Mouse (Mus musculus): ENCODE measurements at regions not wholly inside any gene's neighbourhood (a gene's known extent, or its start where the extent isn't known, plus 50 kb on each side); places are given as distances from the start of the nearest gene placed in this dataset.
"Not testable (repeated sequence)": the region's sequence is repeated elsewhere in the genome, so short reads cannot be mapped to it uniquely, and the experiment has no call there.

- Histone ChIP-seq H3K27me3 (ENCODE audit: control insufficient read depth, insufficient read depth, low read length) (no peaks in the 10 kb centered on the region), H3K9ac (ENCODE audit: low read length) (no peak overlapping the region), H3K4me3 (ENCODE audit: low read length) (no peak overlapping the region), H3K27ac (ENCODE audit: low read length) (no peak overlapping the region), H3K4me1 (ENCODE audit: control insufficient read depth, insufficient read depth, low read length) (no peaks in the 10 kb centered on the region), H3K36me3 (ENCODE audit: control insufficient read depth, insufficient read depth) (no peaks in the 10 kb centered on the region), H3K9me3 (replicated peaks; ENCODE audit: control insufficient read depth, low read length) (no peaks in the 10 kb centered on the region), H3K4me2 (ENCODE audit: low read depth, low read length) (no peak overlapping the region)
- WGBS, result 52% methylated on average over 5 of the region's 5 CpGs
- no peak; the same call in 1 of the 2 replicates for ATAC-seq (replicated peaks; ENCODE audit: extremely low read depth, insufficient read depth, low FRiP score)
Observed at GRCm38 (mm10) chr14:104146841-104147240, 302.6 kb upstream of the Ednrb start.

GRCm38 (mm10) chr14:104145395-104145794 lies 301.2 kb upstream of the Ednrb start:
- Histone ChIP-seq H3K36me3 (ENCODE audit: control insufficient read depth, insufficient read depth) (no peaks in the 10 kb centered on the region), H3K9me3 (replicated peaks; ENCODE audit: control insufficient read depth, low read length) (no peaks in the 10 kb centered on the region), H3K4me2 (ENCODE audit: low read depth, low read length) (no peak overlapping the region), H3K27ac (ENCODE audit: low read length) (no peak overlapping the region), H3K4me3 (ENCODE audit: low read length) (no peak overlapping the region), H3K4me1 (ENCODE audit: control insufficient read depth, insufficient read depth, low read length) (no peaks in the 10 kb centered on the region), H3K27me3 (ENCODE audit: control insufficient read depth, insufficient read depth, low read length) (no peaks in the 10 kb centered on the region), H3K9ac (ENCODE audit: low read length) (no peak overlapping the region)
- WGBS, result 38% methylated on average over 5 of the region's 5 CpGs
- ATAC-seq (replicated peaks; ENCODE audit: extremely low read depth, insufficient read depth, low FRiP score), result no peak

- Histone ChIP-seq H3K4me2 (ENCODE audit: low read depth, low read length) (no peak overlapping the region), H3K36me3 (ENCODE audit: control insufficient read depth, insufficient read depth) (no peaks in the 10 kb centered on the region), H3K9me3 (replicated peaks; ENCODE audit: control insufficient read depth, low read length) (no peaks in the 10 kb centered on the region), H3K4me1 (ENCODE audit: control insufficient read depth, insufficient read depth, low read length) (no peaks in the 10 kb centered on the region), H3K4me3 (ENCODE audit: low read length) (no peak overlapping the region), H3K9ac (ENCODE audit: low read length) (no peak overlapping the region), H3K27ac (ENCODE audit: low read length) (no peak overlapping the region), H3K27me3 (ENCODE audit: control insufficient read depth, insufficient read depth, low read length) (no peaks in the 10 kb centered on the region)
- no peak for ATAC-seq (replicated peaks; ENCODE audit: extremely low read depth, insufficient read depth, low FRiP score)
- WGBS, result 75% methylated on average over 14 of the region's 14 CpGs
Observed at GRCm38 (mm10) chr14:104114986-104115951, 271.1 kb upstream of the Ednrb start.

GRCm38 (mm10) chr14:104114182-104114581 lies 270.0 kb upstream of the Ednrb start:
- H3K27ac ChIP-seq (ENCODE audit: low read length), result no peak overlapping the region
- H3K27me3 ChIP-seq (ENCODE audit: control insufficient read depth, insufficient read depth, low read length), result no peaks in the 10 kb centered on the region
- no peak overlapping the region for H3K4me3 ChIP-seq (ENCODE audit: low read length)
- H3K4me1 ChIP-seq (ENCODE audit: control insufficient read depth, insufficient read depth, low read length), result no peaks in the 10 kb centered on the region
- no peak overlapping the region for H3K9ac ChIP-seq (ENCODE audit: low read length)
- no peaks in the 10 kb centered on the region for H3K9me3 ChIP-seq (replicated peaks; ENCODE audit: control insufficient read depth, low read length)
- H3K36me3 ChIP-seq (ENCODE audit: control insufficient read depth, insufficient read depth), result no peaks in the 10 kb centered on the region
- 69% methylated on average over 3 of the region's 3 CpGs for WGBS
- H3K4me2 ChIP-seq (ENCODE audit: low read depth, low read length), result no peak overlapping the region
- no peak for ATAC-seq (replicated peaks; ENCODE audit: extremely low read depth, insufficient read depth, low FRiP score)

GRCm38 (mm10) chr14:104113448-104113847 lies 269.2 kb upstream of the Ednrb start:
- H3K27me3 ChIP-seq (ENCODE audit: control insufficient read depth, insufficient read depth, low read length), result no peaks in the 10 kb centered on the region
- no peak overlapping the region for H3K4me2 ChIP-seq (ENCODE audit: low read depth, low read length)
- ATAC-seq (replicated peaks; ENCODE audit: extremely low read depth, insufficient read depth, low FRiP score), result no peak
- no peaks in the 10 kb centered on the region for H3K36me3 ChIP-seq (ENCODE audit: control insufficient read depth, insufficient read depth)
- no peak overlapping the region for H3K27ac ChIP-seq (ENCODE audit: low read length)
- no peaks in the 10 kb centered on the region for H3K9me3 ChIP-seq (replicated peaks; ENCODE audit: control insufficient read depth, low read length)
- H3K4me3 ChIP-seq (ENCODE audit: low read length), result no peak overlapping the region
- H3K4me1 ChIP-seq (ENCODE audit: control insufficient read depth, insufficient read depth, low read length), result no peaks in the 10 kb centered on the region
- WGBS, result 76% methylated on average over 2 of the region's 2 CpGs
- no peak overlapping the region for H3K9ac ChIP-seq (ENCODE audit: low read length)

- Histone ChIP-seq H3K4me2 (ENCODE audit: low read depth, low read length) (no peak overlapping the region), H3K9me3 (replicated peaks; ENCODE audit: control insufficient read depth, low read length) (no peaks in the 10 kb centered on the region), H3K27ac (ENCODE audit: low read length) (no peak overlapping the region), H3K27me3 (ENCODE audit: control insufficient read depth, insufficient read depth, low read length) (no peaks in the 10 kb centered on the region), H3K36me3 (ENCODE audit: control insufficient read depth, insufficient read depth) (no peaks in the 10 kb centered on the region), H3K4me1 (ENCODE audit: control insufficient read depth, insufficient read depth, low read length) (no peaks in the 10 kb centered on the region), H3K4me3 (ENCODE audit: low read length) (no peak overlapping the region), H3K9ac (ENCODE audit: low read length) (no peak overlapping the region)
- 91% methylated on average over 2 of the region's 2 CpGs for WGBS
- ATAC-seq (replicated peaks; ENCODE audit: extremely low read depth, insufficient read depth, low FRiP score), result no peak
Observed at GRCm38 (mm10) chr14:104086381-104086780, 242.2 kb upstream of the Ednrb start.

- not testable (repeated sequence) for H3K4me1 ChIP-seq (ENCODE audit: control insufficient read depth, insufficient read depth, low read length); H3K4me3 ChIP-seq (ENCODE audit: low read length); H3K9me3 ChIP-seq (replicated peaks; ENCODE audit: control insufficient read depth, low read length); ATAC-seq (replicated peaks; ENCODE audit: extremely low read depth, insufficient read depth, low FRiP score); H3K27me3 ChIP-seq (ENCODE audit: control insufficient read depth, insufficient read depth, low read length); H3K36me3 ChIP-seq (ENCODE audit: control insufficient read depth, insufficient read depth); H3K4me2 ChIP-seq (ENCODE audit: low read depth, low read length); H3K9ac ChIP-seq (ENCODE audit: low read length); H3K27ac ChIP-seq (ENCODE audit: low read length)
- 50% methylated on average over 1 of the region's 4 CpGs for WGBS
Observed at GRCm38 (mm10) chr14:104064199-104064598, 220.0 kb upstream of the Ednrb start.

- H3K9me3 ChIP-seq (replicated peaks; ENCODE audit: control insufficient read depth, low read length), result no peaks in the 10 kb centered on the region
- WGBS, result 85% methylated on average over 1 of the region's 1 CpGs
- no peak overlapping the region for H3K9ac ChIP-seq (ENCODE audit: low read length)
- no peaks in the 10 kb centered on the region for H3K27me3 ChIP-seq (ENCODE audit: control insufficient read depth, insufficient read depth, low read length)
- no peak overlapping the region for H3K27ac ChIP-seq (ENCODE audit: low read length)
- H3K4me2 ChIP-seq (ENCODE audit: low read depth, low read length), result no peak overlapping the region
- H3K4me3 ChIP-seq (ENCODE audit: low read length), result no peak overlapping the region
- H3K4me1 ChIP-seq (ENCODE audit: control insufficient read depth, insufficient read depth, low read length), result no peaks in the 10 kb centered on the region
- H3K36me3 ChIP-seq (ENCODE audit: control insufficient read depth, insufficient read depth), result no peaks in the 10 kb centered on the region
- no peak for ATAC-seq (replicated peaks; ENCODE audit: extremely low read depth, insufficient read depth, low FRiP score)
Observed at GRCm38 (mm10) chr14:104053697-104054096, 209.5 kb upstream of the Ednrb start.

GRCm38 (mm10) chr14:104038628-104039325 lies 194.6 kb upstream of the Ednrb start:
- WGBS, result 8% methylated on average over 13 of the region's 13 CpGs
- H3K9ac ChIP-seq (ENCODE audit: low read length), result no peak overlapping the region

More at GRCm38 (mm10) chr14:104038628-104039325, 194.6 kb upstream of the Ednrb start:
- Histone ChIP-seq H3K36me3 (ENCODE audit: control insufficient read depth, insufficient read depth) (no peaks in the 10 kb centered on the region), H3K4me1 (ENCODE audit: control insufficient read depth, insufficient read depth, low read length) (no peaks in the 10 kb centered on the region), H3K4me2 (ENCODE audit: low read depth, low read length) (no peak overlapping the region), H3K9me3 (replicated peaks; ENCODE audit: control insufficient read depth, low read length) (no peaks in the 10 kb centered on the region), H3K4me3 (ENCODE audit: low read length) (no peak overlapping the region), H3K27ac (ENCODE audit: low read length) (no peak overlapping the region), H3K27me3 (ENCODE audit: control insufficient read depth, insufficient read depth, low read length) (no peaks in the 10 kb centered on the region)
- no peak; the same call in 1 of the 2 replicates for ATAC-seq (replicated peaks; ENCODE audit: extremely low read depth, insufficient read depth, low FRiP score)

Measured in heart, embryonic 16.5 days (tissue).